Mouse (Mus musculus) kidney, adult 8-10 months (tissue): ENCODE results near the gene Hip1r.

ENCODE experiments used
- DNase-seq, 2 experiments: peaks; one replicate each; pipeline ENCODE4 v3.0.0; 2022

Hip1r gene

GRCm38 (mm10) chr5:123974616-123975111, 1.2 kb downstream of the Hip1r start:
- DNase-seq, result peak in 1 of 2 experiments; percentile 28

DNA sequence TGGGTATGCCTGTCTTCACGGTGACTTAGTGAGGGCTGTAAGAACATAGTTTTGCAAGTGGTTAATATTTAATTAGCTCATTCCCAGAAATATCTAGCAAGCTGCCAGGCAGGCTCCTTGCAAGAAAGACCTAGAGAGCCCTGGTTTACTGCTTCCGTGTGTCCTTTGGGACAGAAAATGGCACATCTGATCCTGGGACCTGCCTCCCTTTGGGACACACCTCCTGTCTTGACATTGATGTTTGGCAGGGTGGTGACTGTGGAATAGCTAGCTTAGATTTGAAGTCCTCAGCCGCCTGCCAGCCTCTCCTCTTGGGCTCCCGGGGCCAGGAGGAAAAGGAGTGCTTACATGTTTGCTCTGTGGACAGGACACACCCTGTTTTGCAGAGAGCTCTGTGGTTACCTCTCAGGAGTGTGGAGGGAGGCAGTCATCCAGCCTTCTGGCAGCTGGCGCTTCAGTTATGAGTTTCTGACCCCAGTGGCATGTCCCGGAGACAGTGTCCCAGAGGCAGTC, 2.3 kb downstream of the Hip1r start:
- peak; percentile 61 to 81 for DNase-seq

- peak in 1 of 2 experiments; percentile 37 for DNase-seq
Observed at GRCm38 (mm10) chr5:123977231-123977630, 3.8 kb downstream of the Hip1r start.

DNA sequence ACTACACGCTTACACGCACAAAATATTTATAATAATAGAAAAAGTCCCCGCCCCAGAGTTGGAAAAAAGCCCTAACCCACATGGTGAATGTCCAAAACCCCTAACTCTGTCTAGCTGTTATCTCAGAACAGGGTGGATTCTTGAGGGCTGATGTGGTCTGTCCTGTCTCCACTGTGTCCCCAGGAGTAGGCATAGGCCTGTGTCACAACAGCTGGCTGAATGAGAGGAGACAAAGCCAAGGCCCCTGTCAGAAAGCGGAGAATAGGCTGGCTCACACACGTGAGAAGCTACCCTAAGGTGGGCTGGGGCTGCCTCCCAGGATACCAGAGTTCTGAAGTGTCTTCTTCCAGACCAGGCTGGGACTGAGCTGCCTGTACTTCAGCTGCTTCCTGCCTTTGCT, 4.7 kb downstream of the Hip1r start:
- DNase-seq, result no peak

DNA sequence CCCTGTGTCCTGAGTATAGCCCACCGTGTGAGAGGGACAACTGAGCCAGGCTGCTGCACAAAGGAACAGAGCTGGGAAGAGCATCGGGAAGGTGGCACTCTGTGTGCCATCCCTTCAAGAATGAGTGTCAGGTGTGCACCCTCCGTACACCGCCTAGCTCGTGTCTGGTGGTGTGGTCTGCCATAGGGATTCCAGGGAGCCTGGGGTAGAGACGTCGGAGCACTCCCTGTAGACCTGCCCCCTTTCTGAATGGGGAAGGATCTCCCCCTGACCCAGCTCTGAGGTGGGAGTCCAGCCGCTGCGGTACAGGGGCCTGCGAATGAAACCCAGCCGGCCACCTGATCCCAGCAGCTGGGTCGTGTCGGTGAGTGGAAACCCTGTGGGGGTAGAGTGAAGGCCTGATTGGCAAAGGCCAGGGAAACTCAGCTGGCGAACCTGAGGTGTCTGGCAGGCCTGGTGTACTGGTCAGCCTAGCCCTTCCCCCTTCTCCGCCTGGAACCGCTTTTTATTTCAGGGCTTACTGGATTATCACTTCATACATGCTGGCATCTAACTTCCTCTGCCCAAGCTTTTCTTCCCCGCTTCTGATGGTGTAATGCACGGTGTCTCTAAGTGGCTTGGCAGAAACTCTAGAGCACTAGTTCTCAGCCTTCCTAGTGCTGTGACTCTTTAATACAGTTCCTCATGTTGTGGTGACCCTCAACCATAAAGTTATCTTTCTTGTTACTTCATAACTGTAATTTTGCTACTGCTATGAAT, 6.0 kb downstream of the Hip1r start:
- DNase-seq, result no peak

- no peak for DNase-seq
Observed at GRCm38 (mm10) chr5:123979980-123980369, 6.5 kb downstream of the Hip1r start.

- no peak for DNase-seq
Observed at GRCm38 (mm10) chr5:123980521-123981249, 7.3 kb downstream of the Hip1r start.

GRCm38 (mm10) chr5:123981250-123981554, 7.8 kb downstream of the Hip1r start:
- DNase-seq, result no peak

GRCm38 (mm10) chr5:123982838-123983237, 9.4 kb downstream of the Hip1r start:
- DNase-seq, result no peak

- DNase-seq, result no peak
Observed at GRCm38 (mm10) chr5:123985434-123985833, 12.0 kb downstream of the Hip1r start.

DNA sequence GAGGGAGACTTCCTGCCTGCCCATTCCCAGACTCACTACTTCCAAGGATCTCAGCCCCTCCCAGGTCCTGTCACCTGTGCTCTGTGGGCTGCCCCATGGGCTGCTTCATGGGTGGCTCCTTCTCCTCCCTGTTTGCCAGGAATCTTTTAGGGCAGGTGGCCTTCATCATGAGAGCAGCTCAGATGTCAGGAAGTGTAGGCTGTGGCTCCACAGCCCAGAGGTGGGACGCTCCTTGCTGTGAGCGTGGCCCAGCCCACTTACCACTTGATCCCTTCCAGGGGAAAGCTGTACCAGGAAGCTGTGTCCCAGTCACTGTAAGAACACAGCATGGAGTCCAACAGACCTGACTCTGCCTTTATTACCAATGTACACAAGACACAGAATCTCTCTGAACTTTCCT, 13.5 kb downstream of the Hip1r start:
- no peak for DNase-seq

GRCm38 (mm10) chr5:123987511-123987910, 14.1 kb downstream of the Hip1r start:
- no peak for DNase-seq

DNA sequence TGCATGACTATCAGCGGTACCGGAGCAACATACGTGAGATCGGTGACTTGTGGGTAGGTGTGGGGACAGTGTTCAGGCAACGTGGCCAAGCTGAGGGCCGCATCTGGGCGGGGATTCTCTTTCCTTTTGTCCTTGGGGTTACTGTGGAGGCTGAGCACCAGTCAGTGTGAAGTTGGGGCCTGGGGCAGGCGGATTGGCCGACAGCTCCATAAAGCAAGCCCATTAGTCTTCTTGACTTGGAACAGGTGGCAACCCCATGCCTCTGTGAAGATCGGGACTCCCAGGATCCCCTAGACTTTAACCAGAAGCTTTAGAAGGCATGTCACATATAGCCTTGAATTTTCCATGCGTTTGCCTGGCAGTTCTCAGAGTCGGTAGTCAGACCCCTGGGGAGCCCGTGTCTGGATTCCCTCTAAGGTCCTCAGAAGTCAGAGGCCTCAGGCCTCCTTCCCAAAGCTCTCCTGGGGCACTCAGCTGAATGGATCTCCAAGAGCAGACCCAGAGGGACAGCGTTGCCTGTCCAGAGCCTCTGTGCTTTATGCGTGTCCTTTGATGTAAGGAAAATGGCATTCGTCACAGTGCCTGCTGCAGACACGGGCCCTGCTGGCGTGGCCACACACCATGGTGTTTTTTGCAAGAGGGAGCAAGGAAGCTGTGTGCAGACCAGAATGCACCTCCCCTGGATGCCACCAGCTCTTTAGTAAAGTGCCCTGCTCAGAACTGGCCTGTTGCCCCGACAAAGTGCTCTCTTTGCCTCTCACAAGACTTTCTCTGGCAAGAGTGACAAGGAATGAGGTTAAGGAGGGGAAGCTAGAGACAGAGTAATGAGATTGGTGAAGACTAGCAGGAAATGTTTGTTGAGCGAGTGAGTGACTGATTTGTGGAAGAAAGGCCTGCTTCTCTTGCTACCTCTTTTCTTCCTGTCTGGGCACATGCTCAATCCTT, 16.8 kb downstream of the Hip1r start:
- no peak for DNase-seq

GRCm38 (mm10) chr5:123991321-123991720, 17.9 kb downstream of the Hip1r start:
- DNase-seq, result no peak

GRCm38 (mm10) chr5:123992193-123992637, 18.8 kb downstream of the Hip1r start:
- DNase-seq, result peak in 1 of 2 experiments; percentile 59

DNA sequence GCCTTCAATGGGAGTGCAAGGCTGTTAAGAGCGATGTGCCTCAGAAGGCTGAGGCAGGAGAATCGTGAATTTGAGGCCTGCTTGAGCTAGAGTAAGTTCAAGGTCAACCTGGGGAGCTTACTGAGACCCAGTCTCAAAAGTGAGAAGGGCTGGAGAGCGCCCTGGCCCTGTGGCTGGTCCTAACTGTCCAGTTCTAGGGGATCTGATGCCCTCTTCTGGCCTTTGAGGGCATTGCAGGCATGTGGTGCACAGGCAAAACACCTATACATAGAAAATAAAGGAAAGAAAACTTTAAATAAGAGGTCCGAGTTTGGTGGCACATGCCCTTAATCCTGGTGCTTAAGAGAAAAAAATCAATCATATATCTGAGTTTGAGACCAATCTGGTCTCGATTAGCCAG, 19.4 kb downstream of the Hip1r start:
- DNase-seq, result peak; percentile 75 to 91

- DNase-seq, result no peak
Observed at GRCm38 (mm10) chr5:123993263-123994036, 20.0 kb downstream of the Hip1r start.

DNA sequence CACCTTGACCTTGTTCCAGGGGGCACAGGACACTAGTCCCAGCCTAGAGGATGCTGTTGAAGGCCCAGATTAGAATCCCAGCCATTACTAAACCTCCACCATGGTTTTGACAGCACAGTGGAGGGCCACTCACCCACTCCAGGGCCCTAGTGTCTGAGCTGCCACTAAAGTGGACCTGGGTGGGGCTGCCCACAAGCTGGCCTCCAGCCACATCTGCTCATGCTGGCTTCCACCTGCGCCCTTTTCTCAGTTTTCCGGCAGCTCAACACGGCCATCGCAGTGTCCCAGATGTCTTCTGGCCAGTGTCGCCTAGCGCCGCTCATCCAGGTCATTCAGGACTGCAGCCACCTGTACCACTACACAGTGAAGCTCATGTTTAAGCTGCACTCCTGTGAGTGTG, 21.0 kb downstream of the Hip1r start:
- DNase-seq, result no peak

- no peak for DNase-seq
Observed at GRCm38 (mm10) chr5:123995388-123995787, 22.0 kb downstream of the Hip1r start.

GRCm38 (mm10) chr5:123996194-123996593, 22.8 kb downstream of the Hip1r start:
- DNase-seq, result no peak

DNA sequence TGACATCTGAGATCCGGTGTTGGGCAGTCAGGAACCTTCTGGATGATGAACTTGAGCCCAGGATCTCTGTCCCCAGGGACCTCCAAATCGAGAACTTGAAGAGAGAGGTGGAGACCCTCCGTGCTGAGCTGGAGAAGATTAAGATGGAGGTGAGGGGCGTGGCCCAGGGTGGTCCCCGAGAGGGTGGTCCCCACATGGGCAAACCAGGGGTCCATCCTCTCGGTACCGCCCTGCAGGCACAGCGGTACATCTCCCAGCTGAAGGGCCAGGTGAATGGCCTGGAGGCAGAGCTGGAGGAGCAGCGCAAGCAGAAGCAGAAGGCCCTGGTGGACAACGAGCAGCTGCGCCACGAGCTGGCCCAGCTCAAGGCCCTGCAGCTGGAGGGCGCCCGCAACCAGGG, 23.3 kb downstream of the Hip1r start:
- no peak for DNase-seq

- no peak for DNase-seq
Observed at GRCm38 (mm10) chr5:123997211-123997751, 23.9 kb downstream of the Hip1r start.
